Mouse (Mus musculus) forebrain, embryonic 13.5 days (tissue): ENCODE measurements around the gene Pkig. TPM values are rescaled to one million over a fixed set of nuclear protein-coding genes. Genes with fewer than 3 reads are reported as not detected.
A peak's percentile ranks its signal among the peaks of the same experiment; 100 is the strongest.

Experiments used
- ATAC-seq: fragments of 200-750 bp; cut with Nextera tagmentation; 2 replicates; pipeline ENCODE4 v1.8.0; 2017
- H3K27ac ChIP-seq: fragments of 300-500 bp; sonication (generic); 2 replicates; pipeline ENCODE4 v1.5.1; 2015; ENCODE audit warnings: inconsistent platforms, mild to moderate bottlenecking, moderate library complexity
- H3K27me3 ChIP-seq: fragments of 300-500 bp; sonication (generic); 2 replicates; pipeline ENCODE4 v1.6.1; 2015; ENCODE audit warnings: mild to moderate bottlenecking, inconsistent platforms
- H3K36me3 ChIP-seq: fragments of 300-500 bp; sonication (generic); 2 replicates; pipeline ENCODE4 v1.6.1; 2015; ENCODE audit warnings: mild to moderate bottlenecking, inconsistent platforms; ENCODE audit not compliant: poor library complexity, severe bottlenecking
- H3K4me1 ChIP-seq: fragments of 300-500 bp; sonication (generic); 2 replicates; pipeline ENCODE4 v1.6.1; 2015; ENCODE audit warnings: inconsistent platforms
- H3K4me2 ChIP-seq: fragments of 300-500 bp; sonication (generic); 2 replicates; pipeline ENCODE4 v1.6.1; 2015; ENCODE audit warnings: inconsistent platforms, mild to moderate bottlenecking, moderate library complexity
- H3K4me3 ChIP-seq: fragments of 300-500 bp; sonication (generic); 2 replicates; pipeline ENCODE4 v1.5.1; 2015; ENCODE audit warnings: mild to moderate bottlenecking, inconsistent platforms
- H3K9ac ChIP-seq: fragments of 300-500 bp; sonication (generic); 2 replicates; pipeline ENCODE4 v1.6.1; 2015; ENCODE audit warnings: mild to moderate bottlenecking, inconsistent platforms
- H3K9me3 ChIP-seq: fragments of 300-500 bp; sonication (generic); replicated peaks from 2 replicates; pipeline ENCODE4 v1.6.1; 2016; ENCODE audit warnings: inconsistent platforms
- WGBS: fragments of 180-500 bp; shearing (Covaris S2); methylation state at CpG from one replicate; pipeline ENCODE4 v1.1.7; 2015; 5-methylcytosine and 5-hydroxymethylcytosine counted together
- polyA plus RNA-seq: library from polyadenylated mRNA; unstranded; fragments of >200 nt; fragmentation: Nextera tagmentation; extraction: Ambion mirVana; gene quantifications from 2 replicates; pipeline ENCODE4 v1.2.1, GENCODE M21; 2015

The Pkig gene
- polyA plus RNA-seq, 1 experiment from 2014 or later, result 170 TPM

- Histone ChIP-seq H3K9me3 (no peaks in the 10 kb centered on the region), H3K4me3 (peak within 1 kb of the TSS; percentile 56), H3K4me2 (peak within 1 kb of the TSS; percentile 95), H3K9ac (peak within 1 kb of the TSS; percentile 75), H3K27me3 (no peaks in the 10 kb centered on the region), H3K4me1 (peaks cover 13% of the 10 kb centered on the region), H3K27ac (no peak within 1 kb of the TSS), H3K36me3 (no peaks in the 10 kb centered on the region)
- peak; percentile 80 for ATAC-seq
- 1% methylated on average over 53 of the region's 57 CpGs for WGBS
Observed at GRCm38 (mm10) chr2:163749647-163750611, 91.7 kb downstream of the Pkig start, which contains the start of gene Ada. Gene Ada (minus strand): TSS chr2:163750239.

- Histone ChIP-seq H3K27ac (no peak overlapping the region), H3K4me1 (peaks cover 19% of the 10 kb centered on the region), H3K4me2 (no peak overlapping the region), H3K9ac (no peak overlapping the region), H3K36me3 (no peaks in the 10 kb centered on the region), H3K27me3 (no peaks in the 10 kb centered on the region), H3K9me3 (no peaks in the 10 kb centered on the region), H3K4me3 (no peak overlapping the region)
- no peak for ATAC-seq
- 86% methylated on average over 5 of the region's 5 CpGs for WGBS
Observed at GRCm38 (mm10) chr2:163754228-163754627, 96.0 kb downstream of the Pkig start.

- Histone ChIP-seq H3K9ac (no peak overlapping the region), H3K9me3 (no peaks in the 10 kb centered on the region), H3K4me1 (peaks cover 7% of the 10 kb centered on the region; the same call in 1 of the 2 replicates), H3K27ac (no peak overlapping the region), H3K27me3 (no peaks in the 10 kb centered on the region), H3K4me3 (no peak overlapping the region), H3K36me3 (no peaks in the 10 kb centered on the region), H3K4me2 (no peak overlapping the region)
- no peak for ATAC-seq
- WGBS, result 11% methylated on average over 2 of the region's 2 CpGs
Observed at GRCm38 (mm10) chr2:163756723-163757122, 98.5 kb downstream of the Pkig start.

- 65% methylated on average over 2 of the region's 2 CpGs for WGBS
Observed at GRCm38 (mm10) chr2:163758146-163758545, 100.0 kb downstream of the Pkig start.

GRCm38 (mm10) chr2:163760589-163760988 lies 102.4 kb downstream of the Pkig start:
- no peak overlapping the region for H3K9ac ChIP-seq
- no peak for ATAC-seq
- H3K36me3 ChIP-seq, result no peaks in the 10 kb centered on the region
- H3K4me1 ChIP-seq, result peaks cover 7% of the 10 kb centered on the region; the same call in 1 of the 2 replicates
- no peaks in the 10 kb centered on the region for H3K27me3 ChIP-seq
- no peak overlapping the region for H3K4me3 ChIP-seq
- no peak overlapping the region for H3K4me2 ChIP-seq
- no peaks in the 10 kb centered on the region for H3K9me3 ChIP-seq
- no peak overlapping the region for H3K27ac ChIP-seq
- WGBS, result 77% methylated on average over 6 of the region's 6 CpGs

More at GRCm38 (mm10) chr2:163758146-163758545, 100.0 kb downstream of the Pkig start:
- Histone ChIP-seq H3K4me1 (peaks cover 7% of the 10 kb centered on the region; the same call in 1 of the 2 replicates), H3K4me3 (no peak overlapping the region), H3K27me3 (no peaks in the 10 kb centered on the region), H3K4me2 (no peak overlapping the region), H3K36me3 (no peaks in the 10 kb centered on the region), H3K27ac (no peak overlapping the region), H3K9ac (no peak overlapping the region), H3K9me3 (no peaks in the 10 kb centered on the region)
- no peak for ATAC-seq

GRCm38 (mm10) chr2:163761402-163761801 lies 103.2 kb downstream of the Pkig start:
- no peak overlapping the region for H3K4me2 ChIP-seq
- H3K4me1 ChIP-seq, result peaks cover 7% of the 10 kb centered on the region; the same call in 1 of the 2 replicates
- ATAC-seq, result no peak
- 83% methylated on average over 7 of the region's 7 CpGs for WGBS
- H3K27ac ChIP-seq, result no peak overlapping the region
- no peaks in the 10 kb centered on the region for H3K27me3 ChIP-seq
- H3K9ac ChIP-seq, result no peak overlapping the region
- no peak overlapping the region for H3K4me3 ChIP-seq
- H3K36me3 ChIP-seq, result no peaks in the 10 kb centered on the region
- H3K9me3 ChIP-seq, result no peaks in the 10 kb centered on the region

- Histone ChIP-seq H3K4me1 (no peaks in the 10 kb centered on the region), H3K4me2 (no peak overlapping the region)
- ATAC-seq, result no peak
Observed at GRCm38 (mm10) chr2:163766261-163766660, 108.1 kb downstream of the Pkig start.

GRCm38 (mm10) chr2:163766890-163767289 lies 108.7 kb downstream of the Pkig start:
- Histone ChIP-seq H3K4me2 (no peak overlapping the region), H3K27ac (no peak overlapping the region), H3K4me3 (no peak overlapping the region), H3K9ac (no peak overlapping the region), H3K36me3 (no peaks in the 10 kb centered on the region), H3K4me1 (no peaks in the 10 kb centered on the region), H3K9me3 (no peaks in the 10 kb centered on the region), H3K27me3 (no peaks in the 10 kb centered on the region)
- WGBS, result 75% methylated on average over 1 of the region's 1 CpGs
- ATAC-seq, result no peak

More at GRCm38 (mm10) chr2:163766261-163766660, 108.1 kb downstream of the Pkig start:
- Histone ChIP-seq H3K4me3 (no peak overlapping the region), H3K27ac (no peak overlapping the region), H3K27me3 (no peaks in the 10 kb centered on the region), H3K36me3 (no peaks in the 10 kb centered on the region), H3K9ac (no peak overlapping the region), H3K9me3 (no peaks in the 10 kb centered on the region)

- no peaks in the 10 kb centered on the region for H3K36me3 ChIP-seq
- 87% methylated on average over 8 of the region's 8 CpGs for WGBS
- H3K4me1 ChIP-seq, result no peaks in the 10 kb centered on the region
- no peaks in the 10 kb centered on the region for H3K27me3 ChIP-seq
- H3K9me3 ChIP-seq, result no peaks in the 10 kb centered on the region
- H3K27ac ChIP-seq, result no peak overlapping the region
- H3K4me3 ChIP-seq, result no peak overlapping the region
- H3K9ac ChIP-seq, result no peak overlapping the region
- H3K4me2 ChIP-seq, result no peak overlapping the region
- ATAC-seq, result no peak
Observed at GRCm38 (mm10) chr2:163770731-163771130, 112.5 kb downstream of the Pkig start.

Other genes with a start within 250 kb of the Pkig start
- gene Oser1, start 233.7 kb upstream of the Pkig start, polyA plus RNA-seq, result 80.1 and 83.3 TPM in 2 replicates
- gene Gdap1l1, start 219.9 kb upstream of the Pkig start, polyA plus RNA-seq, result 79.5 and 82.0 TPM in 2 replicates
- gene Fitm2, start 185.8 kb upstream of the Pkig start, polyA plus RNA-seq, result 10.2 and 11.0 TPM in 2 replicates
- 0.16 TPM in 1 of 2 replicates, not detected in the other for gene R3hdml, start 166.1 kb upstream of the Pkig start, polyA plus RNA-seq
- gene Hnf4a, start 151.6 kb upstream of the Pkig start, polyA plus RNA-seq, result not detected in 2 replicates
- gene Ttpal, start 56.1 kb upstream of the Pkig start, polyA plus RNA-seq, result 39.3 and 44.9 TPM in 2 replicates
- 23.9 and 26.4 TPM in 2 replicates for gene Serinc3, start 13.3 kb upstream of the Pkig start, polyA plus RNA-seq
- 6.6 and 7.3 TPM in 2 replicates for gene Ada, start 91.9 kb downstream of the Pkig start, polyA plus RNA-seq
- 0.25 and 0.26 TPM in 2 replicates for gene Ccn5, start 162.5 kb downstream of the Pkig start, polyA plus RNA-seq
- not detected in 2 replicates for gene Kcnk15, start 195.3 kb downstream of the Pkig start, polyA plus RNA-seq